Mouse (Mus musculus) C2C12 (cell line): ENCODE measurements around the gene Olfm4. TPM values are rescaled to one million over a fixed set of nuclear protein-coding genes. Genes with fewer than 3 reads are reported as not detected.

Experiments used
- H3K27me3 ChIP-seq: one replicate; pipeline ENCODE4 v1.6.1; 2011; ENCODE audit not compliant: control insufficient read depth, insufficient read depth, insufficient read length
- H3K36me3 ChIP-seq: one replicate; pipeline ENCODE4 v1.6.1; 2011; ENCODE audit not compliant: control insufficient read depth, insufficient read depth
- H3K4me3 ChIP-seq: one replicate; pipeline ENCODE4 v1.5.1; 2011; ENCODE audit warnings: mild to moderate bottlenecking, control low read depth; ENCODE audit not compliant: poor library complexity, insufficient read depth, severe bottlenecking
- H3K79me2 ChIP-seq: one replicate; pipeline ENCODE4 v1.6.1; 2011; ENCODE audit not compliant: control insufficient read depth, insufficient read depth
- H3K79me3 ChIP-seq: one replicate; pipeline ENCODE4 v1.6.1; 2011; ENCODE audit warnings: low read depth, control low read depth
- H3ac ChIP-seq: one replicate; pipeline ENCODE3; 2011; ENCODE audit warnings: low read depth; ENCODE audit not compliant: control insufficient read depth, insufficient read length
- CEBPB ChIP-seq: IDR thresholded peaks from one replicate; pipeline ENCODE4 v1.6.1; 2011; ENCODE audit warnings: low read depth, mild to moderate bottlenecking, control low read depth, moderate library complexity
- CTCF ChIP-seq: IDR thresholded peaks from one replicate; pipeline ENCODE4 v1.5.1; 2011; ENCODE audit not compliant: control insufficient read depth, insufficient read depth, insufficient read length
- FOSL1 ChIP-seq: IDR thresholded peaks from one replicate; pipeline ENCODE4 v1.8.0; 2011; ENCODE audit warnings: mild to moderate bottlenecking, low read length; ENCODE audit not compliant: poor library complexity, insufficient read depth, severe bottlenecking
- MAX ChIP-seq: IDR thresholded peaks from one replicate; pipeline ENCODE4 v1.6.1; 2011; ENCODE audit warnings: mild to moderate bottlenecking, control low read depth
- MYOD1 ChIP-seq: IDR thresholded peaks from one replicate; pipeline ENCODE4 v1.6.1; 2011; ENCODE audit warnings: low read depth; ENCODE audit not compliant: control insufficient read depth, insufficient read length
- MYOG ChIP-seq: IDR thresholded peaks from one replicate; pipeline ENCODE4 v1.6.1; 2011; ENCODE audit not compliant: control insufficient read depth, insufficient read length; ENCODE audit errors: extremely low read depth
- USF1 ChIP-seq: IDR thresholded peaks from one replicate; pipeline ENCODE4 v1.6.1; 2011; ENCODE audit warnings: low read depth, mild to moderate bottlenecking, control low read depth, moderate library complexity
- polyA plus RNA-seq: library from polyadenylated mRNA; unstranded; fragments of >200 nt; fragmentation: generic; extraction: Trizol; gene quantifications from one replicate; pipeline ENCODE4 v1.2.1, GENCODE M21; 2012; ENCODE audit warnings: missing spikeins

The Olfm4 gene
- polyA plus RNA-seq, 1 experiment: not detected

DNA sequence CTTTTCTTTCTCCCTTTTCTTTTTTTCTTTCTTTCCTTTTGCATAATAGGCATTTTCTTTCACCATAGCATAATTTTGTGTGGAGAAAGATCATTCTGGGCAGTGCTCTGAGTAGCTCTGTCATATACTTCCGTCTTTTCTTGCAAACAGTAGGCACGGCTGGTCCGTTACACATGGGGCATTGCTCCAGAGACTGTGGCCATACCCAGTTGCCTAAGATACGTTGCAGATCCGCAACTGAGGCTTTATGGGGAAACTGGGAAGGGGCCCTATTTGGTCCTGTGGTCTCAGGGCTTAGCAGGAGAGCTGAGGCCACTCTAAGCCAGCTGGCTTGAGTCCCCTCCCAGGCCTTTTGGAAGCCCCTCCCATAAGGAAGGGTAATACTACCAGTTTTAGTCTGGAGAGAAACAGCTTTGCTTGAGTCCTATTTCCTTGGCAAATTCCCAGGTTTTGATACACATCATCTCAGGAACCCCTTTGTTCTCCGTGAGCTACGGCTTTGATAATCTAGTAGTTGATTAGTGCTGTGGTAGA is 1.3 kb downstream of the Olfm4 start:
- Histone ChIP-seq H3ac (no peak overlapping the region), H3K79me3 (no peaks in the 10 kb centered on the region), H3K79me2 (no peaks in the 10 kb centered on the region), H3K4me3 (no peak overlapping the region), H3K27me3 (no peaks in the 10 kb centered on the region), H3K36me3 (no peaks in the 10 kb centered on the region)
- TF ChIP-seq USF1 (no peak), CTCF (no peak), FOSL1 (no peak)

GRCm38 (mm10) chr14:79985696-79986095 is 1.8 kb downstream of the Olfm4 start:
- Histone ChIP-seq H3ac (no peak overlapping the region), H3K4me3 (no peak overlapping the region), H3K79me2 (no peaks in the 10 kb centered on the region), H3K27me3 (no peaks in the 10 kb centered on the region), H3K36me3 (no peaks in the 10 kb centered on the region), H3K79me3 (no peaks in the 10 kb centered on the region)
- TF ChIP-seq USF1: no peak
- no peak for TF ChIP-seq CEBPB
- TF ChIP-seq CTCF: no peak
- no peak for TF ChIP-seq MYOG
- TF ChIP-seq MYOD1: no peak
- no peak for TF ChIP-seq MAX
- TF ChIP-seq FOSL1: no peak

- no peak for TF ChIP-seq MYOG
- no peak for TF ChIP-seq CTCF
- no peak for TF ChIP-seq MYOD1
- no peak for TF ChIP-seq CEBPB
- no peak for TF ChIP-seq FOSL1
- no peak for TF ChIP-seq MAX
- no peak for TF ChIP-seq USF1
- H3K36me3 ChIP-seq: no peaks in the 10 kb centered on the region
- H3K4me3 ChIP-seq: no peak overlapping the region
Observed at GRCm38 (mm10) chr14:79986831-79987230, 3.0 kb downstream of the Olfm4 start.

GRCm38 (mm10) chr14:79989785-79990184 is 5.9 kb downstream of the Olfm4 start:
- Histone ChIP-seq H3K79me2 (no peaks in the 10 kb centered on the region), H3K79me3 (no peaks in the 10 kb centered on the region)
- TF ChIP-seq CEBPB: no peak
- TF ChIP-seq MYOG: no peak
- no peak for TF ChIP-seq MYOD1
- no peak for TF ChIP-seq FOSL1
- no peak for TF ChIP-seq MAX
- no peak for TF ChIP-seq USF1
- TF ChIP-seq CTCF: no peak

More at GRCm38 (mm10) chr14:79986831-79987230, 3.0 kb downstream of the Olfm4 start:
- no peaks in the 10 kb centered on the region for H3K79me3 ChIP-seq
- H3K79me2 ChIP-seq: no peaks in the 10 kb centered on the region
- H3K27me3 ChIP-seq: no peaks in the 10 kb centered on the region
- H3ac ChIP-seq: no peak overlapping the region

DNA sequence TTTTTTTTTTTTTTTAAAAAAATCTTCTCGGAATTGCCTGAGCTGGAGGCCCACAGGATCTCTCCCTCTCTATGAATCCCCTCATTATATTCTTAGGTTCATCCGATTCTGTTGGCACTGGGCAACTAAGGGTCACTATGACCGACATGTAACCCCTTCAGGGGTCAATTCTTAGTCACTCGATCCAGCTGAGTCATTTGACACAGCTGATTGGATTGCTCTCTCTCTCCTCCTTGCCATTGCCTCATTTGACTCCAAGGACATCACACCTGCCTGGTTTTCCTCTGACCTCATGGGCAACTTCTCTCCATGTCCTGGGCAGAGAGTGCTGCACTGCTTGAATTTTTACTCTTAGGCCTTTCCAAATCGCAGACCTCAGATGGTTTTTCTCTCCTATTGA is 6.7 kb downstream of the Olfm4 start:
- H3ac ChIP-seq: no peak overlapping the region
- H3K36me3 ChIP-seq: no peaks in the 10 kb centered on the region
- no peaks in the 10 kb centered on the region for H3K79me2 ChIP-seq
- TF ChIP-seq MYOG (no peak), MYOD1 (no peak), USF1 (no peak), FOSL1 (no peak), CTCF (no peak)
- H3K79me3 ChIP-seq: no peaks in the 10 kb centered on the region
- H3K4me3 ChIP-seq: no peak overlapping the region
- no peaks in the 10 kb centered on the region for H3K27me3 ChIP-seq

More at GRCm38 (mm10) chr14:79989785-79990184, 5.9 kb downstream of the Olfm4 start:
- Histone ChIP-seq H3ac (no peak overlapping the region), H3K27me3 (no peaks in the 10 kb centered on the region), H3K36me3 (no peaks in the 10 kb centered on the region), H3K4me3 (no peak overlapping the region)

- Histone ChIP-seq H3K36me3 (no peaks in the 10 kb centered on the region), H3ac (no peak overlapping the region), H3K4me3 (no peak overlapping the region), H3K79me3 (no peaks in the 10 kb centered on the region), H3K27me3 (no peaks in the 10 kb centered on the region), H3K79me2 (no peaks in the 10 kb centered on the region)
- TF ChIP-seq MYOD1 (no peak), CEBPB (no peak), FOSL1 (no peak), USF1 (no peak), MYOG (no peak), MAX (no peak), CTCF (no peak)
Observed at GRCm38 (mm10) chr14:79997534-79997933, 13.7 kb downstream of the Olfm4 start.
